Mouse (Mus musculus) forebrain, postnatal 0 days (tissue): ENCODE measurements around the gene Alk. TPM values are rescaled to one million over a fixed set of nuclear protein-coding genes. Genes with fewer than 3 reads are reported as not detected.
A peak's percentile ranks its signal among the peaks of the same experiment; 100 is the strongest.

Source experiments
- ATAC-seq: fragments of 200-750 bp; cut with Nextera tagmentation; 2 replicates; pipeline ENCODE4 v1.8.0; 2017; ENCODE audit warnings: mild to moderate bottlenecking, moderate library complexity
- DNase-seq: peaks from one replicate; pipeline ENCODE4 v3.0.0-alpha.2; 2015
- H3K27ac ChIP-seq: fragments of 300-500 bp; sonication (generic); 2 replicates; pipeline ENCODE4 v1.5.1; 2014; ENCODE audit warnings: low read depth, mild to moderate bottlenecking, antibody characterized with exemption, low read length, moderate library complexity, mixed read lengths
- H3K27me3 ChIP-seq: fragments of 300-500 bp; sonication (generic); 2 replicates; pipeline ENCODE4 v1.6.1; 2014; ENCODE audit warnings: mild to moderate bottlenecking, low read length, mixed read lengths; ENCODE audit not compliant: insufficient read depth
- H3K36me3 ChIP-seq: fragments of 300-500 bp; sonication (generic); 2 replicates; pipeline ENCODE4 v1.6.1; 2014; ENCODE audit warnings: mild to moderate bottlenecking, moderate library complexity; ENCODE audit not compliant: insufficient read depth
- H3K4me1 ChIP-seq: fragments of 300-500 bp; sonication (generic); 2 replicates; pipeline ENCODE4 v1.6.1; 2014; ENCODE audit warnings: antibody characterized with exemption; ENCODE audit not compliant: insufficient read depth
- H3K4me2 ChIP-seq: fragments of 300-500 bp; sonication (generic); 2 replicates; pipeline ENCODE4 v1.6.1; 2014; ENCODE audit warnings: low read depth, mild to moderate bottlenecking, moderate library complexity
- H3K4me3 ChIP-seq: fragments of 300-500 bp; sonication (generic); 2 replicates; pipeline ENCODE4 v1.5.1; 2014; ENCODE audit warnings: low read depth, low read length, mixed read lengths
- H3K9ac ChIP-seq: fragments of 300-500 bp; sonication (generic); 2 replicates; pipeline ENCODE4 v1.6.1; 2014; ENCODE audit warnings: mild to moderate bottlenecking
- H3K9me3 ChIP-seq: fragments of 300-500 bp; sonication (generic); 2 replicates; pipeline ENCODE4 v1.6.1; 2016; ENCODE audit warnings: low read length
- CTCF ChIP-seq: sonication (generic); IDR thresholded peaks from 2 replicates; pipeline ENCODE4 v1.5.1; 2016; ENCODE audit warnings: antibody characterized with exemption, control low read depth, low read depth
- WGBS: fragments of 180-500 bp; shearing (Covaris S2); extraction: QIAGEN DNeasy Blood & Tissue Kit; methylation state at CpG from one replicate; pipeline ENCODE4 v1.1.7; 2014; 5-methylcytosine and 5-hydroxymethylcytosine counted together
- polyA plus RNA-seq: library from polyadenylated mRNA; unstranded; fragments of >200 nt; fragmentation: Nextera tagmentation; extraction: Ambion mirVana; gene quantifications from 2 replicates; pipeline ENCODE4 v1.2.1, GENCODE M21; 2015
- total RNA-seq: library from RNA; depleted of rRNA; stranded (reverse); fragments of >200 nt; gene quantifications from 2 replicates; pipeline ENCODE4 v1.2.3, GENCODE M21; 2014

Gene Alk
- total and polyA plus RNA-seq, 2 experiments from 2014 or later = 1.6 to 8.8 TPM

DNA sequence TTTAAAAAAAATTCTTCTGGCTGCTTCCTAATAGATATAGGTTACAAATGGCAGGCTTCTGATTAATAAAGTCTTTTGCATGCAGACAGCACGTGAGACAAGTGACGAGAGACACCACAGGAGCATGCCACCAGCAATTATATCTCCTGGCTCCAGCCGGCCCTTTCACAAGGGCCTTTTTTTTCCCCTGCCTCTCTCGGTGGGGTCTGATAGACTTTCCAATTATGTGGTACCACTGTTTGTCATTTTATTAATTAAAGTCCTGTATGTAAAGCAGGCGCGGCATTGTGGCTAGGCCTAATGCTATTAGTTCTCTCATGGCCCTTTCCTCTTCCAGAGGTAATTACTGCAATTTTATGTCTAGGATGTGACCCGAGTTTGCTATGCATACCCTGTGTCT, 630.7 kb downstream of the Alk start:
- WGBS = 33% methylated on average over 7 of the region's 7 CpGs
- H3K4me3 ChIP-seq = no peak overlapping the region

GRCm38 (mm10) chr17:71967356-71967755, 637.1 kb downstream of the Alk start:
- ATAC-seq = no peak
- no peak overlapping the region for H3K27ac ChIP-seq
- H3K9ac ChIP-seq = no peak overlapping the region
- no peaks in the 10 kb centered on the region for H3K4me1 ChIP-seq
- H3K4me3 ChIP-seq = no peak overlapping the region
- 70% methylated on average over 12 of the region's 12 CpGs for WGBS
- DNase-seq = no peak
- H3K4me2 ChIP-seq = no peak overlapping the region
- H3K27me3 ChIP-seq = no peaks in the 10 kb centered on the region
- H3K36me3 ChIP-seq = no peaks in the 10 kb centered on the region
- TF ChIP-seq CTCF = no peak
- H3K9me3 ChIP-seq = no peaks in the 10 kb centered on the region

More for the DNA sequence above, 630.7 kb downstream of the Alk start:
- no peak overlapping the region for H3K9ac ChIP-seq
- DNase-seq (no peak), ATAC-seq (no peak)
- H3K4me2 ChIP-seq = no peak overlapping the region
- no peak for TF ChIP-seq CTCF
- no peaks in the 10 kb centered on the region for H3K27me3 ChIP-seq
- H3K27ac ChIP-seq = no peak overlapping the region
- H3K4me1 ChIP-seq = no peaks in the 10 kb centered on the region
- H3K36me3 ChIP-seq = no peaks in the 10 kb centered on the region
- no peaks in the 10 kb centered on the region for H3K9me3 ChIP-seq

DNA sequence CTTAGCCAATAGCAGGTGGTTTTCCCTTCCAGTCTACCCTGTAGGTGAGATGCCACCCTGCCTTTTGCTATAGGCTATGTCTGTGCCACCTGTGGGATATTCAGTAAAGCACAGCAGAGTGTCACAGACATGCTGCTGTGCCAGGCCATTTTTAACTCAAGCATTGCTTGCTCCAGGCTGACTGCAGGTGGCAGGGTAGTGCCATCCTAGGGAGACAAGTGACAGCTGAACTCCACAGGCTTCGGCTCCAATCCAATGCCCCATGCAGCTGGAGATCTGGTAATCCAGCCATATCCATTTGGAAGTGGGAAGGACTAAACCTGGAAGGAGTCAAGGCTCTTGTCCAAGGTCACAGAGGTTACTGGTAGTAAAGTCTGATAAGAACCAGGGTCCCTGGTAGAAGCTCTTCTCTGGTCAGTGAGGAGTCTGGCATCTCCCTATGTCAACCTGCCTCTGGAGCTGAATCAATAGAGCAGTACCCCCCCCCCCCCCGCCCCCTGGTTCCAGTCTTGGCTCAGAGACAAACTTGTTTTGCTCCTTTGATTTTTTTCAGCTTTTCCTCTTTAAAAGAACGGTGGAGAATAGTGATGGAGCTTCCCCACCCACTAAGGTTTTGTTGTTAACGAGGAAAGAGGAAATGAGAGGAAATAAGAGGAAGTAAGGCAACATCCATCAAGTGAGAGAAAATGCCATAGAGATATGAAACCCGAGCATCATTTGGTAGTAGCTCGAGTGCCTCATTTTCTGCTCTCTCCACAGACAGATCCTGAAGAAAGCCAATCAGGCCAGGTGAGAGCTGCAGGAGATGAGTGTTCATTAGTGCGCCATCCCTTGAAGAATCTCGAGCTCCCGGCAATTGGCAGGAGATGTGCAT, 638.5 kb downstream of the Alk start:
- Histone ChIP-seq H3K4me1 (no peaks in the 10 kb centered on the region), H3K36me3 (no peaks in the 10 kb centered on the region), H3K4me2 (no peak overlapping the region), H3K27ac (no peak overlapping the region), H3K9ac (no peak overlapping the region), H3K9me3 (no peaks in the 10 kb centered on the region), H3K4me3 (no peak overlapping the region), H3K27me3 (no peaks in the 10 kb centered on the region)
- peak; percentile 88 for TF ChIP-seq CTCF
- ATAC-seq = peak; percentile 89
- peak; percentile 82 for DNase-seq
- 55% methylated on average over 9 of the region's 9 CpGs for WGBS

GRCm38 (mm10) chr17:71964610-71965009, 639.8 kb downstream of the Alk start:
- Histone ChIP-seq H3K9me3 (no peaks in the 10 kb centered on the region), H3K9ac (no peak overlapping the region), H3K27ac (no peak overlapping the region), H3K4me1 (no peaks in the 10 kb centered on the region), H3K4me3 (no peak overlapping the region), H3K4me2 (no peak overlapping the region), H3K27me3 (no peaks in the 10 kb centered on the region), H3K36me3 (no peaks in the 10 kb centered on the region)
- ATAC-seq (no peak), DNase-seq (no peak)
- TF ChIP-seq CTCF = no peak
- WGBS = 58% methylated on average over 11 of the region's 11 CpGs

DNA sequence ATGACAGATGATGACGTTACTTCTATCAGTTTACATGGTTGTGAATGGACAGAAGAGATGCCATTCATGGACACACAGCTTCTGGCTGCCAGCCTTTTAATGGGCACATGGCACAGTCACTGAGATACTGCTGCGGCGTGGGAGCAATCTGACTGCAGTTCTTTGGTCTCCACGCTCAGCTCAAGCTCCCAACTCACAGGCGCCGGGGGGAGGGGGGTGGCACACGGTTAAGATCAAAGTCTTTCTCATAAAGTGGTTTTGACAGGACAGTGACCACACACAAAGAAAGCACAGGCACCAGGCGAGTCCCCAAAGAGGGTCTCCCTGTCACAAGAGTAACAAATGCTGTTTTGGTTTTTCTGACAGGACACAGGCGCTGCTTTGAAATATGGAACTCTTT, 641.7 kb downstream of the Alk start:
- WGBS = 39% methylated on average over 9 of the region's 9 CpGs
- ATAC-seq = no peak
- Histone ChIP-seq H3K4me3 (no peak overlapping the region), H3K9ac (no peak overlapping the region), H3K36me3 (no peaks in the 10 kb centered on the region), H3K27ac (no peak overlapping the region), H3K4me1 (no peaks in the 10 kb centered on the region), H3K4me2 (no peak overlapping the region), H3K27me3 (no peaks in the 10 kb centered on the region), H3K9me3 (no peaks in the 10 kb centered on the region)
- DNase-seq = no peak
- TF ChIP-seq CTCF = no peak

DNA sequence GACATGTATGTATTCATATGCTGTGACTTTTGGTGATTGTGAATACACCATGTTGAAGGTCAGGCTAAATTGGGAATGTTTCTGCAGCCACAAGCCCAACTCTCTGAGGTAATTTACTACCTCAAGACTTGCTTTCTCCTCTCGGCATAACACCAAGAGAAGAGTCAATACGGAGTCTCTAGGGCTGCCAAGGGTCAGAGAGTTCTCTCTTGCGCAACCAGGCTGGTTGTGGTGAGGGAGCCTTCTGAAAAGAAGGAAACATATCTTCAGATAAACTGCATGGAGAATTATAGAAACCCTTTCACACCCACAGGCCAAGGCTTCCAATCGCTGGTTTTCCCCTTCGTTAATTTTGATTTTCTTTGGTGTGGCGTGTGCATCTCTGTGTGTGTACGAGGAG, 649.4 kb downstream of the Alk start:
- ATAC-seq = no peak
- Histone ChIP-seq H3K36me3 (no peaks in the 10 kb centered on the region), H3K4me2 (no peak overlapping the region), H3K4me3 (no peak overlapping the region), H3K9ac (no peak overlapping the region), H3K27me3 (no peaks in the 10 kb centered on the region), H3K9me3 (no peaks in the 10 kb centered on the region), H3K4me1 (no peaks in the 10 kb centered on the region), H3K27ac (no peak overlapping the region)
- no peak for DNase-seq
- TF ChIP-seq CTCF = no peak
- WGBS = 91% methylated on average over 7 of the region's 7 CpGs

- Histone ChIP-seq H3K4me1 (no peaks in the 10 kb centered on the region), H3K4me2 (no peak overlapping the region), H3K27ac (no peak overlapping the region), H3K9ac (no peak overlapping the region), H3K4me3 (no peak overlapping the region), H3K27me3 (no peaks in the 10 kb centered on the region), H3K36me3 (no peaks in the 10 kb centered on the region), H3K9me3 (no peaks in the 10 kb centered on the region)
- no peak for ATAC-seq
- DNase-seq = no peak
- TF ChIP-seq CTCF = no peak
- 46% methylated on average over 15 of the region's 15 CpGs for WGBS
These were observed 650.1 kb downstream of the Alk start for GRCm38 (mm10) chr17:71954217-71954844.
